Mouse (Mus musculus) liver, embryonic 14.5 days (tissue): Measurements from ENCODE around the gene Rangap1. TPM values are rescaled to one million over a fixed set of nuclear protein-coding genes. Genes with fewer than 3 reads are reported as not detected.

ENCODE experiments used
- ATAC-seq: fragments of 200-750 bp; cut with Nextera tagmentation; 2 replicates; pipeline ENCODE4 v1.8.0; 2017; ENCODE audit warnings: moderate number of reproducible peaks, mild to moderate bottlenecking, moderate library complexity; ENCODE audit not compliant: insufficient read depth
- DNase-seq, 3 experiments: peaks; one replicate each; pipeline ENCODE4 v3.0.0-alpha.2; 2012 to 2013; ENCODE audit warnings: low read depth in 3 of 3, low spot score in 3 of 3
- H3K27ac ChIP-seq: fragments of 300-500 bp; sonication (generic); 2 replicates; pipeline ENCODE4 v1.5.1; 2014; ENCODE audit warnings: moderate library complexity, mild to moderate bottlenecking, control low read depth, inconsistent platforms
- H3K27me3 ChIP-seq: fragments of 300-500 bp; sonication (generic); 2 replicates; pipeline ENCODE4 v1.6.1; 2014; ENCODE audit warnings: mild to moderate bottlenecking, low read length, moderate library complexity; ENCODE audit not compliant: control insufficient read depth, insufficient read depth
- H3K36me3 ChIP-seq: fragments of 300-500 bp; sonication (generic); replicated peaks from 2 replicates; pipeline ENCODE4 v1.6.1; 2014; ENCODE audit warnings: low read depth; ENCODE audit not compliant: control insufficient read depth, insufficient read depth
- H3K4me1 ChIP-seq, 2 experiments: fragments of 200-500 bp in 1 of 2; fragments of 300-500 bp in 1 of 2; sonication (generic) in 1 of 2; replicated peaks; 2 replicates each; pipeline ENCODE4 v1.6.1; 2012 to 2014; ENCODE audit warnings: antibody characterized with exemption in 1 of 2, inconsistent platforms in 1 of 2, low read length in 1 of 2; ENCODE audit not compliant: control insufficient read depth in 2 of 2, insufficient read depth in 2 of 2
- H3K4me2 ChIP-seq: fragments of 300-500 bp; sonication (generic); 2 replicates; pipeline ENCODE4 v1.6.1; 2014; ENCODE audit warnings: low read depth, mild to moderate bottlenecking, control low read depth, moderate library complexity
- H3K4me3 ChIP-seq, 2 experiments: fragments of 200-500 bp in 1 of 2; fragments of 300-500 bp in 1 of 2; sonication (generic) in 1 of 2; 2 replicates each; pipeline ENCODE4 v1.5.1; 2012 to 2014; ENCODE audit warnings: low read depth in 2 of 2, low read length in 2 of 2, mild to moderate bottlenecking in 2 of 2, control low read depth in 1 of 2, inconsistent platforms in 1 of 2, moderate library complexity in 1 of 2; ENCODE audit not compliant: insufficient read depth in 1 of 2
- H3K9ac ChIP-seq: fragments of 300-500 bp; sonication (generic); replicated peaks from 2 replicates; pipeline ENCODE4 v1.6.1; 2014; ENCODE audit warnings: mild to moderate bottlenecking, control low read depth, moderate library complexity
- H3K9me3 ChIP-seq: fragments of 300-500 bp; sonication (generic); 2 replicates; pipeline ENCODE4 v1.6.1; 2016; ENCODE audit warnings: low read length, mixed read lengths; ENCODE audit not compliant: control insufficient read depth
- CTCF ChIP-seq: IDR thresholded peaks from 2 replicates; pipeline ENCODE4 v1.5.1; 2016; ENCODE audit warnings: antibody characterized with exemption, low read depth, control low read depth
- EP300 ChIP-seq: IDR thresholded peaks from 2 replicates; pipeline ENCODE4 v1.6.1; 2016; ENCODE audit warnings: antibody characterized with exemption, low read depth
- WGBS: fragments of 180-500 bp; shearing (Covaris S2); extraction: QIAGEN DNeasy Blood & Tissue Kit; methylation state at CpG from one replicate; pipeline ENCODE4 v1.1.7; 2014; ENCODE audit not compliant: insufficient replicate concordance; 5-methylcytosine and 5-hydroxymethylcytosine counted together
- polyA plus RNA-seq, 2 experiments: library from polyadenylated mRNA; depleted of rRNA in 1 of 2; stranded (reverse) in 1 of 2; unstranded in 1 of 2; fragments of >200 nt; fragmentation: Nextera tagmentation in 1 of 2; extraction: Ambion mirVana in 1 of 2; gene quantifications; 2 replicates each; pipeline versions ENCODE4 v1.2.1 to v1.2.3; 2012 to 2014

Rangap1 gene
- polyA plus RNA-seq, 2 experiments, result 50.6 to 57.1 TPM

- TF ChIP-seq EP300 (no peak), CTCF (no peak)
- Histone ChIP-seq H3K4me1 (peaks cover 25 to 30% of the 10 kb centered on the region in 2 experiments), H3K36me3 (no peaks in the 10 kb centered on the region), H3K27ac (no peak overlapping the region), H3K9ac (no peak overlapping the region), H3K9me3 (no peaks in the 10 kb centered on the region), H3K4me2 (no peak overlapping the region), H3K4me3 (no peak overlapping the region), H3K27me3 (no peaks in the 10 kb centered on the region)
- 85% methylated on average over 7 of the region's 7 CpGs for WGBS
- DNase-seq (no peak), ATAC-seq (no peak)
These were observed 16.1 kb upstream of the Rangap1 start for GRCm38 (mm10) chr15:81761381-81761780.

- H3K36me3 ChIP-seq, result no peaks in the 10 kb centered on the region
- H3K27ac ChIP-seq, result no peak overlapping the region
- H3K9me3 ChIP-seq, result no peaks in the 10 kb centered on the region
- no peak for TF ChIP-seq CTCF
- no peak for TF ChIP-seq EP300
- H3K9ac ChIP-seq, result no peak overlapping the region
- peaks cover 25 to 26% of the 10 kb centered on the region in 2 experiments for H3K4me1 ChIP-seq
- no peak overlapping the region for H3K4me3 ChIP-seq
- DNase-seq, result no peak
- WGBS, result 70% methylated on average over 5 of the region's 5 CpGs
- ATAC-seq, result no peak
- H3K4me2 ChIP-seq, result no peak overlapping the region
- no peaks in the 10 kb centered on the region for H3K27me3 ChIP-seq
These were observed 15.2 kb upstream of the Rangap1 start for GRCm38 (mm10) chr15:81760361-81761079.

GRCm38 (mm10) chr15:81759542-81759941, 14.2 kb upstream of the Rangap1 start:
- H3K4me1 ChIP-seq, result peaks cover 19 to 20% of the 10 kb centered on the region in 2 experiments
- no peak overlapping the region; the same call in 1 of the 2 replicates for H3K9ac ChIP-seq
- ATAC-seq (peak; percentile 57; the same call in 1 of the 2 replicates), DNase-seq (no peak)
- no peak overlapping the region for H3K27ac ChIP-seq
- no peak overlapping the region for H3K4me2 ChIP-seq
- H3K36me3 ChIP-seq, result no peaks in the 10 kb centered on the region
- 23% methylated on average over 3 of the region's 3 CpGs for WGBS
- H3K9me3 ChIP-seq, result no peaks in the 10 kb centered on the region
- TF ChIP-seq CTCF (no peak), EP300 (no peak)
- H3K27me3 ChIP-seq, result no peaks in the 10 kb centered on the region
- no peak overlapping the region for H3K4me3 ChIP-seq

GRCm38 (mm10) chr15:81758701-81759100, 13.4 kb upstream of the Rangap1 start:
- TF ChIP-seq EP300 (no peak), CTCF (no peak)
- no peak for ATAC-seq
- peaks cover 13% of the 10 kb centered on the region in 2 experiments for H3K4me1 ChIP-seq
- H3K36me3 ChIP-seq, result no peaks in the 10 kb centered on the region
- no peaks in the 10 kb centered on the region for H3K9me3 ChIP-seq
- no peak overlapping the region for H3K4me3 ChIP-seq
- no peak for DNase-seq
- no peak overlapping the region for H3K4me2 ChIP-seq
- no peaks in the 10 kb centered on the region for H3K27me3 ChIP-seq
- H3K27ac ChIP-seq, result no peak overlapping the region
- WGBS, result 83% methylated on average over 5 of the region's 5 CpGs
- no peak overlapping the region for H3K9ac ChIP-seq

- TF ChIP-seq CTCF (no peak), EP300 (no peak)
- DNase-seq, result no peak
These were observed 8.3 kb upstream of the Rangap1 start for GRCm38 (mm10) chr15:81753669-81754068.

More at GRCm38 (mm10) chr15:81753669-81754068, 8.3 kb upstream of the Rangap1 start:
- Histone ChIP-seq H3K9me3 (no peaks in the 10 kb centered on the region), H3K27ac (no peak overlapping the region), H3K36me3 (no peaks in the 10 kb centered on the region), H3K4me1 (no peaks in the 10 kb centered on the region; a peak in 1 of 4 replicates), H3K9ac (no peak overlapping the region), H3K4me2 (no peak overlapping the region), H3K27me3 (no peaks in the 10 kb centered on the region), H3K4me3 (no peak overlapping the region)
- ATAC-seq, result no peak
- 56% methylated on average over 9 of the region's 9 CpGs for WGBS
